Mouse (Mus musculus) splenic B cell, adult 2 months (primary cell): ENCODE measurements around the gene Stx4a.
"Not testable (repeated sequence)": the region's sequence is repeated elsewhere in the genome, so short reads cannot be mapped to it uniquely, and the experiment has no call there.

Experiments
- DNase-seq: peaks from one replicate; pipeline ENCODE4 v3.0.0-alpha.2; 2011; ENCODE audit warnings: low read depth, low spot score
- H3K27me3 ChIP-seq: 2 replicates; pipeline ENCODE4 v1.6.1; 2012; ENCODE audit warnings: mild to moderate bottlenecking, low read length, moderate library complexity, mixed read lengths; ENCODE audit not compliant: control insufficient read depth, poor library complexity, insufficient read depth, severe bottlenecking
- H3K36me3 ChIP-seq: 2 replicates; pipeline ENCODE4 v1.6.1; 2012; ENCODE audit warnings: mild to moderate bottlenecking, low read length, moderate library complexity, mixed read lengths; ENCODE audit not compliant: control insufficient read depth, poor library complexity, insufficient read depth, severe bottlenecking

The Stx4a gene

DNA sequence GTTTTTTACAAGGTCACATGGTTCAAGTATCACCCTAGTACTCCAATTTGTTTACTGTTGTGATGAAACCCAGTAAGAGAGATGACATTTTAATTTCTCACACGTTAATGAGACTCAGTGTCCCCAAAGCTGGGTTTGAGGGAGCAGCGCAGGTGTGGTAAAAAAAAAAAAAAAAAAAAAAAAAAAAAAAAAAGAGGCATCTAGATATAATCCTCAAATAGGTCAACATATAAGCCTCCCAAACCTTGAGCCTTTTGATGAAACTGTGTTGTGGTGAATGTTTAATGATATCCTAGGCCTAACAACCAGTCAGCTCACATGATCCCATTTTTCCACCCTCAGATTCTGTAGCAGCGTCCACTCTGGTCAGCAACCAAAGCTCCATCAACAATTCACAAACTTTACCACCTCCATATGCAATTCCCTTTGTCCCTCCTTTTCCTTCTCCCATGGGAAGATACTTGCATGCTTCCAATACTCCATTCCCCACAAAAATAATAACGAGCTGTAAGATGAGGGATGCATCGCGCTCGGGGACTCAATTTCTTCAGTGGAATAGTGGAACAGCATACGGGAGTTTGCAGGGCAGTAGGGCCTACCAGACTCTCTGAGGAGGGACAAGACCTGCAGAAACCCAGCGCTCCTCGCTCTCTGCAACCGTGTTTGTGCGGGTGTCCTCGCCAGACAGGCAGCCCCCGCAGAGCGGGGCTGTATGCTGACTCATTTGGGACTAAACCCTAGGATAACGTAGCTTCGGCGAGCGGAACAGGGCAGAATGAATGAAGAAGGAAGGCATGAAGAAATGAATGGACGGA is 50.9 kb downstream of the Stx4a start:
- Histone ChIP-seq H3K27me3 (no peaks in the 10 kb centered on the region), H3K36me3 (peaks cover 11% of the 10 kb centered on the region)
- no peak for DNase-seq

DNA sequence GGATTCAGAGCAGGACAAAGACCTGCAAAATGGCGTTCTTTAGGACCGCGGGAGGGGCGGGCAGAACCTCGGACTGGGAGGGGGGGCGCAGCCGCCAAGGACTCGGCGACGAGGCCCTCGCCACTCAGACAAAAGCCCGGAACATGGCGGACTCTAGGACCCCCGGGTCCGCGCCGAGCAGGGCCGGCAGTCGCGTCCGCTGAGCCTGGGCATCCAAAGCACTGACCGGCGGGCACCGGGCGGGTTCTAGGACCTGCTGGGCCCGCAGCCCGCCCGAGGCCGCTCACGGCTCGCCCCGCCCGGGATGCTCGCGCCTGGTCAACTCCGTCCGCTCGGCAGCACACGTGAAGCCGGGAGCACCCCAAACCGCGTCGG is 51.5 kb downstream of the Stx4a start:
- DNase-seq: peak; percentile 91
- Histone ChIP-seq H3K27me3 (no peaks in the 10 kb centered on the region), H3K36me3 (peaks cover 11% of the 10 kb centered on the region)

DNA sequence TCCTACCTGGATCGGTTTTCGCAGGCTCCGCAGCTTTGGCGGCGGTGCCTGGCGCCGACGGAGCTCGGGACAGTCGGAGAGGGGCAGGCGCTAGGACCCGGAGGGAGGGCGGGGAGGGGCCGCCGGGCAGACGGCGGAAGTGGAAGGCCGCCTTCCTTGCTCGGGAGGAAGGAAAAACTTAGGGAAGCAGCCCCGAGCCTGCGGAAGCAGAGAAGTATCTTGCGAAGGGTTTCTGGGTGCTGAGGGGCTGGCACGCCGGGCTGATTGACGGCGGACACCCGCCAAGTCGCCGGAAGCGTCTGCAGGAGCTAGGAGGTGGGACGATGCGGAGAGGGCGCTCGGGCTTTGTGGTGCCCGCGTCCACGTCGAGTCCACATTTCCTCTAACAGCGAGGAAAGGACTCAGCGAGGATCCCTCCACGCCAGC is 52.0 kb downstream of the Stx4a start, which contains the start of gene Zfp646:
Zfp646 (plus strand) TSS at position 181 of the 426 bp plus-strand sequence.
- peaks cover 11% of the 10 kb centered on the region for H3K36me3 ChIP-seq
- peak; percentile 84 for DNase-seq
- no peaks in the 10 kb centered on the region for H3K27me3 ChIP-seq

DNA sequence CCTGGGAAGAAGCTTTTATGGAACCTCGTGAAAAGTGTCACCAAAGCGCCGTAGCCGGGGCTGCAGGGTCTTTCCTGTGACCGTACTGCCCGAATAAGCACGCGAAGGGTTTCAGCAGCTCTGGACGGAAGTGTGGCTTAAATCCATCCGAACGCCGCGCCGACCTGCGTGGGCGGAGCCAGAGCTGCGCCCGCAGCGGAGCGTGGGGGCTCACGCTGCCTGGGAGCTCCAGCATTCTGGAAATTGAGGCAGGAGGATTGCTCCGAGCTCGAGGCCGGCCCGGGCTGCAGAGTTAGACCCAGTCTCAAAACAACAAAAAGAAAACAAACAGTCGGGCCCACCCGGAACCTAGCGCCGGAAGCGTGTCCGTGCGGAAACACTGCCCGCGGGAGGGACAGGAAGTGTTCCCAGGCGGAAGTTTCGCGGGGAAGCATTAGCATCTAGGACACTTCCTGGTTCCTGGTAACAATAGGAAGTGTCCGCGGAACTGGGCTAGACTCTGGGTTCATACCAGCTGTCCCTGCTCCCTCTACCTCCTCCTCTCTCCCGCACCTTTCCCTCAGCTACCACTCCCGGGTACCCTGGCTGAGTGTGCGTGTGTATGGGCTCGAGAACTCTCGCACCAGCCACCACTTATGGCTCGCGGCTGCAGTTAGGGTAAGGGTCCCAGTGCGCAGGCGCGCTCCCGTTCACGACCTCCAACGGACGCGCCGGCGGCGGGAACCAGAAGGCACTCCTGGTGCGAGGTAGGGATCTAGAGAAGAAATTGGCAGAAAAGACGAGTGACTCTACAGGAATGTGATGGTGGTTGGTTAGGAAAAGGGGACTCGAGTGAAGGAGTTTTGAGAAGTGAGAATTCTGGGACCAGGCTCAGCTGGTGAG is 52.6 kb downstream of the Stx4a start, which contains the start of gene Zfp668:
Zfp668 (minus strand) TSS at position 362 of the 882 bp plus-strand sequence.
- H3K36me3 ChIP-seq: peaks cover 13% of the 10 kb centered on the region
- peak; percentile 92 for DNase-seq
- no peaks in the 10 kb centered on the region for H3K27me3 ChIP-seq

DNA sequence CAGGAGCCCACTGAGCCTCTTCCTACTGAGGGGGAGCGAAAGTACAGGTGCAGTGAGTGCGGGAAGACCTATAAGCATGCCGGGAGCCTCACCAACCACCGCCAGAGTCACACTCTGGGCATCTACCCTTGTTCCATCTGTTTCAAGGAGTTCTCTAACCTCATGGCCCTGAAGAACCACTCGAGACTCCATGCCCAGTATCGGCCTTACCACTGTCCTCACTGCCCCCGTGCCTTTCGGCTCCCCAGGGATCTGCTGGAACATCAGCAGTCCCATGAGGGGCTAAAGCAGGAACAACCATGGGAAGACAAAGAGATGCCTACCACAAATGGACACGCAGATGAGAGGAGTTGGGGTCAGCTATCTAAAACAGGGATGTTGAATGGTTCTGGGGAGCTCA is 55.2 kb downstream of the Stx4a start:
- DNase-seq: no peak
- Histone ChIP-seq H3K27me3 (no peaks in the 10 kb centered on the region), H3K36me3 (peaks cover 13% of the 10 kb centered on the region)

DNA sequence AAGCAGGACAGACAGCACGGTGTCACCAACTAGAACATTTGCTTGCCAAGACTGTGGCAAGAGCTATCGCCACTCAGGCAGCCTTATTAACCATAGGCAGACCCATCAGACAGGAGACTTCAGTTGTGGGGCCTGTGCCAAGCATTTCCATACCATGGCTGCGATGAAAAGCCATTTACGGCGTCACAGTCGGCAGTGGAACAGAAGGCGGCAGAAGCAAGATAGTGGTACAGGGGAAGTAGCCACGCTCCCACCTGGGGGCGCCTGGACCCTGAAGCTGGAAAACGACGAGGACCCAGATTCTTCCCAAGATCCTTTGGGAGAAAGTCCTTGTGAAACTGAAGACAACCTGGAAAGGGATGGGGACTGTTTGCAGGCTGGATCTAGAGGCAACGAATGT is 56.3 kb downstream of the Stx4a start:
- no peak for DNase-seq
- Histone ChIP-seq H3K36me3 (peaks cover 15% of the 10 kb centered on the region), H3K27me3 (no peaks in the 10 kb centered on the region)

DNA sequence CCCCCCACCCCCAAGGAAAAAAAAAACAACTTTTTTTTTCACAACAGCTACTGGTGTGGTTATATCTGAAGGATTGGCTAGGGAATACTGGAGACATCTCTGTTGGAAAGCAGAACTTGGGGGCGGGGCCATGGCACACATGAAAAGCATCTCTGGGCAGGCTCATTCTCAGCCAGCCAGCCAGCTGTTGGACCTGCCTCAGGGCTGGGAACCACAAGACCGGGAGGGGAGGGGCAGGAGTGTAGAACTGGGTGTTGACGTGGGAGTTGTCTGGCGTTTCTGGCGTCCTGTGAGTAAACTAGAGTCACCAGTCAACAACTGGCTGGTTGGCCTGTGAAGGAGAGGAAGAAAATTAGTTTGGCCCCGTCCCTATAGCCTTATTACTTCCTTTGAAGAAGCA is 61.9 kb downstream of the Stx4a start:
- Histone ChIP-seq H3K36me3 (peaks cover 5% of the 10 kb centered on the region), H3K27me3 (no peaks in the 10 kb centered on the region)
- DNase-seq: no peak

DNA sequence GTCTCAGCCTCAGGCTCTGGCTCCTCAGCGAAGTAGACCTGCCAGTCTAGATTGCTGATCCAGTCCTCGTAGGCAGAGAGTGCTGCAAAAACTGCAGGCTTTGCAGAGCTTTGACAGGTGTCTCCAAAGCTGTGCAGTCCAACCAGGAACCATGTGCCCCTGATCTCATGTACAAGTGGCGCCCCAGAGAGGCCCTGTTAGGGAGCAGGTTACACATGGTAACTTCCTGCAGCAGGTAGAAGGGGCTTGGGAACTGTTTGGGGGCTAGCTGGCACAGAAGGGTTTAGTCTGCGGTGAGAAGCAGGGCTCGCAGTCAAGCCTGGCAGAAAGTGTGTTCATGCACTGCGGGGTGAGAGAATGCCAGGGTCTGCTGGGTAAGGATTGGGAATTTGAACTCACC is 62.5 kb downstream of the Stx4a start:
- no peak for DNase-seq
- Histone ChIP-seq H3K27me3 (no peaks in the 10 kb centered on the region), H3K36me3 (peaks cover 3% of the 10 kb centered on the region)

DNA sequence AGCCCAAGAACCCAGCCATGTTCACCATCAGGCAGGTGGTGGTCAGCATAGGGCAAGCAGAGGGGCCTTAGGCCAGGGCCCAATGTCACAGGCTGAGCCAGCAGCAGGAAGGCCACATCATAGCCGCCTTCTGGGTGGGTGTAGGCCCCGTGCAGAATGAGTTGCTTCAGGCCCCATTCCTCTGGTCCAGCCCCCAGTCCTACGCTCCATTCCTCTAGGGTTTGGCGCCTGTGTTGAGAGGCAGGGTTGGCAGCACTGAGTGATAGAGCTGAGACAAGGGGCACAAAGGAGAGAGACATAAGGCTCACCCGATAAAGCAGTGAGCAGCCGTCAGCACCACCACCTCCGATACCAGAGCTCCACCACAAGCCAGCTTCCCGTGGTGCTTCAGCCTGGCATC is 63.1 kb downstream of the Stx4a start:
- no peak for DNase-seq
- no peaks in the 10 kb centered on the region for H3K27me3 ChIP-seq
- peaks cover 3% of the 10 kb centered on the region for H3K36me3 ChIP-seq

- DNase-seq: no peak
- H3K27me3 ChIP-seq: no peaks in the 10 kb centered on the region
- peaks cover 3% of the 10 kb centered on the region for H3K36me3 ChIP-seq
Observed at GRCm38 (mm10) chr7:127887781-127888180, 63.7 kb downstream of the Stx4a start.

- Histone ChIP-seq H3K27me3 (no peaks in the 10 kb centered on the region), H3K36me3 (peaks cover 3% of the 10 kb centered on the region)
- no peak for DNase-seq
Observed at GRCm38 (mm10) chr7:127888821-127889220, 64.7 kb downstream of the Stx4a start.

DNA sequence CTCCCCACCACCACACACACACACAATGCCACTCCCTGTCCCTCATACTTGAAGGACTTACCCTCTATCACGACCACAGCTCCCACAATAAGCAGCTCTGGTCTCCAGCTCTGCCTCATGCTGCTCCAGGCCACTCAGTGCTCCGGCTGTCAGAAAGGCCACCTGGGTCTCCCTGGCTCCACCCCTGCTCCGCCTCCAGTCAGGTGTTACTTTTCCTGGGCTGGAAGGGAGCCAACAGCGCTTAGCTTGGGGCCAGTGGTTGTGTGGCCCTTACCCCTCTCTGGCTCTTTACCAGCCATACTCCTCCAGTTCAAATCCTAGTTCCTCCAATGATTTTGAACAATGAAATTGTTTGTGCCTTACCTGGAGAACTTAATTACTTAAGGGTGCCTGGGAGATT is 66.7 kb downstream of the Stx4a start, which contains the start of gene Prss53:
Prss53 (minus strand) TSS at position 173 of the 400 bp plus-strand sequence.
- DNase-seq: no peak
- no peaks in the 10 kb centered on the region; the same call in none of the 2 replicates for H3K36me3 ChIP-seq
- H3K27me3 ChIP-seq: no peaks in the 10 kb centered on the region

DNA sequence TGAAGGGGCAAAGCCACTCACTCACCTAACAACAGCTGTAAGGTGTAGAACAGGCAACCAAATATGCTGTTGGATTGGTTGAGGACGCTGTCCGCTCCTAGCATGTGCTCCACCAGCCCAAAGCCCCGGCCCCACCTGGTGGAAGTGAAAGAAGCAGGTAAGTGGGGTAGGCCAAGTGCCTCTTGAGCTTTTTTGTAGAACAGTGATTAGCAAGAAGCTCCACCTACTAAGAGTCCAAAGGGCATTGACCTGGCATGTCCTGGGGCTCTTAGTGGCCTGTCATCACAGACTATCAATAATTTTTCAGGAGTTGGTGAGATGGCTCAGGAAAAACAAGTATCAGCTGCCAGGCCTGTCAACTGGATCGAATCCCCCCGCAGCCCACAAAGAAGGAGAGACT is 70.4 kb downstream of the Stx4a start:
- Histone ChIP-seq H3K36me3 (no peaks in the 10 kb centered on the region; the same call in 1 of the 2 replicates), H3K27me3 (no peaks in the 10 kb centered on the region)
- DNase-seq: no peak

DNA sequence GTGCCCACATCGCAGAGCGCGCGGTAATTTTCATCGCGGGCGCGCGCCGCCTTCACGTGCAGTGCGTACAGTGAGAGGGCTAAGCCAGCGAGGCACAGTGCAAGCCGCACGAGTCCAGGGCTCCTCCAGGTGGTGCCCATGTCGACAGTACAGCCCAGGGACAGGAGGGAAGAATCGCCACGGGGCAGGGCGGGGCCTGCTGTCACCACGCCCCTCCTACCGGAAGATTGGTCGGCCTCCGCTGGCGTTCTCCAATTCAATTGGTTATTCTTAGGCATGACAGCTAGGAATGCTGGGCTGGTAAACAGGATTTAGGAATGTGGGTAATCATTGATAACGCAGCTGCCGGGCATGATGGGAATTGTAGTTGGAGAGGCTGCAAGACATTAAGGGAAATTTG is 71.3 kb downstream of the Stx4a start, which contains the start of the genes Gm21974 and Vkorc1:
Gm21974 (minus strand) TSS at position 13 of the 400 bp plus-strand sequence.
Vkorc1 (minus strand) TSS at position 176 of the 400 bp plus-strand sequence.
- H3K36me3 ChIP-seq: no peaks in the 10 kb centered on the region
- DNase-seq: peak; percentile 90
- H3K27me3 ChIP-seq: no peaks in the 10 kb centered on the region

GRCm38 (mm10) chr7:127895891-127896290 is 71.8 kb downstream of the Stx4a start:
- not testable (repeated sequence) for DNase-seq, H3K27me3 ChIP-seq, H3K36me3 ChIP-seq
